Mouse (Mus musculus): ENCODE measurements around the gene H1fx.

GRCm38 (mm10) chr6:88023316-88023890 lies 42.0 kb upstream of the H1fx start:
- no peak for TF ChIP-seq CTCF (IDR thresholded peaks at IDR 0.05; ENCODE audit: low read depth)
- TF ChIP-seq EP300 (IDR thresholded peaks at IDR 0.05; ENCODE audit: low read depth) = no peak
